Mouse (Mus musculus) lung, postnatal 25 days (tissue): ENCODE measurements at regions not wholly inside any gene's neighbourhood (a gene's known extent, or its start where the extent isn't known, plus 50 kb on each side); places are given as distances from the start of the nearest gene placed in this dataset.

Source experiments
- DNase-seq: peaks from one replicate; pipeline ENCODE4 v3.0.0; 2022; ENCODE audit warnings: low spot score

GRCm38 (mm10) chr6:51052451-51052921 is 380.0 kb upstream of the Nfe2l3 start:
- no peak for DNase-seq

- DNase-seq = no peak
Measured at GRCm38 (mm10) chr6:51057229-51057628, 375.2 kb upstream of the Nfe2l3 start.

- DNase-seq = no peak
Measured at GRCm38 (mm10) chr6:51059923-51060847, 372.3 kb upstream of the Nfe2l3 start.

GRCm38 (mm10) chr6:51060848-51061535 is 371.5 kb upstream of the Nfe2l3 start:
- DNase-seq = no peak

GRCm38 (mm10) chr6:51065156-51065555 is 367.3 kb upstream of the Nfe2l3 start:
- no peak for DNase-seq

- no peak for DNase-seq
Measured at GRCm38 (mm10) chr6:51067332-51067731, 365.1 kb upstream of the Nfe2l3 start.

- no peak for DNase-seq
Measured at GRCm38 (mm10) chr6:51069945-51070344, 362.5 kb upstream of the Nfe2l3 start.

- no peak for DNase-seq
Measured at GRCm38 (mm10) chr6:51071243-51071642, 361.2 kb upstream of the Nfe2l3 start.

GRCm38 (mm10) chr6:51075026-51075425 is 357.4 kb upstream of the Nfe2l3 start:
- DNase-seq = no peak

- peak; percentile 42 for DNase-seq
Measured at GRCm38 (mm10) chr6:51076861-51077768, 355.4 kb upstream of the Nfe2l3 start.

GRCm38 (mm10) chr6:51077769-51078096 is 354.7 kb upstream of the Nfe2l3 start:
- no peak for DNase-seq

GRCm38 (mm10) chr6:51078353-51078966 is 354.0 kb upstream of the Nfe2l3 start:
- no peak for DNase-seq

GRCm38 (mm10) chr6:51078967-51079355 is 353.5 kb upstream of the Nfe2l3 start:
- DNase-seq = no peak

GRCm38 (mm10) chr6:51081056-51081455 is 351.4 kb upstream of the Nfe2l3 start:
- DNase-seq = no peak

GRCm38 (mm10) chr6:51084656-51085055 is 347.8 kb upstream of the Nfe2l3 start:
- DNase-seq = no peak

- no peak for DNase-seq
Measured at GRCm38 (mm10) chr6:51085547-51085946, 346.9 kb upstream of the Nfe2l3 start.

GRCm38 (mm10) chr6:51086347-51086746 is 346.1 kb upstream of the Nfe2l3 start:
- no peak for DNase-seq

GRCm38 (mm10) chr6:51087806-51088205 is 344.7 kb upstream of the Nfe2l3 start:
- no peak for DNase-seq

GRCm38 (mm10) chr6:51088641-51089372 is 343.7 kb upstream of the Nfe2l3 start:
- DNase-seq = no peak

- DNase-seq = no peak
Measured at GRCm38 (mm10) chr6:51093196-51093595, 339.3 kb upstream of the Nfe2l3 start.

GRCm38 (mm10) chr6:51094304-51094703 is 338.2 kb upstream of the Nfe2l3 start:
- no peak for DNase-seq
